Comparison of ENCODE assay signal across 17 mouse cellular contexts in the genomic region with DNA sequence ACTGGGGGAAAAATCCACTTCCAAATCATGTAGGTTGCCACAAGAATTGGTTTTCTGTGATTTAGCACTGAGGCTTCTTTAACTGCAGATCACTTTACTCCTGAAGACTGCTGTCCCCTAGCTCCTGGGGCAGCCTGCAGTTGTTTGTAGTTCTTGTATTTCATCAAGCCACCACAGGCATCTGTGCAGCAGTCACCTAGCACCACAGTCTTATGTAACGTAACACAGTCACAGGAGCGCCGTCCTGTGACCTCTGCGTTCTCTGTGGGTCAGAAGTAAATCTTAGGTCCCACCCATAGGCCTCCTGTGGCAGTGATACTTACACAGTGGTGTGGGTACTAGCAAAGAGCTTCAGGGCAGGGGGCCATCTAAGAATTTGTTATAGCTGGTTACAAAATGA. TPM values are rescaled to one million over a fixed set of nuclear protein-coding genes. Genes with fewer than 3 reads are reported as not detected.
DNase-seq lines count a peak whose midpoint lies in the region; ATAC-seq lines count a peak whose summit lies in the region.
"Had no signal": no experiment of that assay in that cellular context is flagged by ENCODE, and none has a peak within 500 bp of the region (broad histone marks: within the 10 kb centered on the region; RNA-seq: fewer than 3 reads in every experiment).

No protein-coding gene starts in this region.

- DNase-seq in heart, postnatal 14 days = no peak
- DNase-seq in limb, embryonic 10.5 days (ENCODE audit: low spot score) = no peak
- peak; percentile 94 for DNase-seq in skeletal muscle tissue, adult 2 months (ENCODE audit: low read depth, low spot score)
- no peak for DNase-seq in ovary, adult 18-20 months (ENCODE audit: low spot score)
- DNase-seq: cerebellum, adult 11 months; cerebellum, postnatal 36 days; kidney, adult 8-10 months; lung, postnatal 10 days; right cerebral cortex, postnatal 25 days; thymus, adult 2 months had no signal

- peaks cover 13 to 55% of the 10 kb centered on the region in 2 experiments for H3K4me1 ChIP-seq in heart, embryonic 14.5 days (ENCODE audit: control insufficient read depth in 2 of 2, insufficient read depth in 2 of 2, low read length in 2 of 2)
- H3K4me1 ChIP-seq in limb, embryonic 12.5 days (replicated peaks) = peaks cover 5% of the 10 kb centered on the region; the same call in 1 of the 2 replicates
- peaks cover 6% of the 10 kb centered on the region; the same call in 1 of the 2 replicates for H3K4me1 ChIP-seq in limb, embryonic 10.5 days
- H3K4me1 ChIP-seq: forebrain, embryonic 13.5 days; hindbrain, embryonic 15.5 days had no signal

- no peaks in the 10 kb centered on the region for H3K27me3 ChIP-seq in heart, embryonic 14.5 days (ENCODE audit: control insufficient read depth, insufficient read depth, low read length)
- H3K27me3 ChIP-seq in limb, embryonic 12.5 days = no peaks in the 10 kb centered on the region
- H3K27me3 ChIP-seq in limb, embryonic 10.5 days (ENCODE audit: low read depth, poor library complexity, severe bottlenecking) = no peaks in the 10 kb centered on the region
- H3K27me3 ChIP-seq: CH12.LX; forebrain, embryonic 13.5 days; hindbrain, embryonic 15.5 days; midbrain, embryonic 13.5 days had no signal

- peak overlapping the region; percentile 18; the same call in 1 of the 2 replicates for H3K9ac ChIP-seq in heart, embryonic 14.5 days (ENCODE audit: low read length)
- H3K9ac ChIP-seq in limb, embryonic 12.5 days (replicated peaks) = no peak overlapping the region
- H3K9ac ChIP-seq: forebrain, embryonic 13.5 days; hindbrain, embryonic 15.5 days; midbrain, embryonic 13.5 days had no signal

- H3K9me3 ChIP-seq in heart, embryonic 14.5 days (ENCODE audit: control insufficient read depth, low read length) = no peaks in the 10 kb centered on the region
- no peaks in the 10 kb centered on the region for H3K9me3 ChIP-seq in limb, embryonic 12.5 days
- H3K9me3 ChIP-seq in limb, embryonic 10.5 days (replicated peaks) = no peaks in the 10 kb centered on the region
- H3K9me3 ChIP-seq: forebrain, embryonic 13.5 days; hindbrain, embryonic 15.5 days; midbrain, embryonic 13.5 days had no signal

- intact Hi-C loops in heart, postnatal 14 days (cut with DNase I) = no loop called here

- H3K36me3 ChIP-seq in heart, embryonic 14.5 days (ENCODE audit: control insufficient read depth, insufficient read depth, low read length) = no peaks in the 10 kb centered on the region
- no peaks in the 10 kb centered on the region for H3K36me3 ChIP-seq in limb, embryonic 12.5 days
- H3K36me3 ChIP-seq in limb, embryonic 10.5 days = no peaks in the 10 kb centered on the region
- H3K36me3 ChIP-seq: hindbrain, embryonic 15.5 days; midbrain, embryonic 13.5 days had no signal

- H3K27ac ChIP-seq in heart, embryonic 14.5 days (replicated peaks in 1 of 2; ENCODE audit: control insufficient read depth in 1 of 2, insufficient read depth in 1 of 2, low read depth in 2 of 2, low read length in 2 of 2) = peak overlapping the region in 1 of 2 experiments; percentile 42; a peak in 1 of 4 replicates
- H3K27ac ChIP-seq in limb, embryonic 12.5 days = peak overlapping the region; percentile 29; the same call in 1 of the 2 replicates
- no peak overlapping the region for H3K27ac ChIP-seq in limb, embryonic 10.5 days
- H3K27ac ChIP-seq: forebrain, embryonic 13.5 days; hindbrain, embryonic 15.5 days; midbrain, embryonic 13.5 days had no signal

- no peak for ATAC-seq in heart, embryonic 14.5 days (ENCODE audit: insufficient number of reproducible peaks, insufficient read depth, low FRiP score, low read depth)
- no peak for ATAC-seq in limb, embryonic 12.5 days (ENCODE audit: insufficient number of reproducible peaks, insufficient read depth, low FRiP score, low TSS enrichment, low read depth)
- ATAC-seq in granulocyte monocyte progenitor cell, adult 5-6 weeks (replicated peaks; ENCODE audit: poor library complexity, severe bottlenecking) = peak; percentile 41
- ATAC-seq: forebrain, embryonic 13.5 days; midbrain, embryonic 13.5 days had no signal

- no peak overlapping the region for H3K4me2 ChIP-seq in heart, embryonic 14.5 days (ENCODE audit: low read length)
- no peak overlapping the region for H3K4me2 ChIP-seq in limb, embryonic 12.5 days
- H3K4me2 ChIP-seq: forebrain, embryonic 13.5 days; hindbrain, embryonic 15.5 days; midbrain, embryonic 13.5 days had no signal

- 42% methylated on average over 4 of the region's 4 CpGs for WGBS in heart, embryonic 14.5 days
- WGBS in limb, embryonic 12.5 days = 60% methylated on average over 4 of the region's 4 CpGs
- WGBS in limb, embryonic 10.5 days = 60% methylated on average over 4 of the region's 4 CpGs

- H3K4me3 ChIP-seq in heart, embryonic 14.5 days (ENCODE audit: control insufficient read depth in 1 of 2, insufficient read depth in 1 of 2, low read depth in 1 of 2, low read length in 2 of 2) = no peak overlapping the region
- no peak overlapping the region for H3K4me3 ChIP-seq in limb, embryonic 12.5 days (replicated peaks)
- no peak overlapping the region for H3K4me3 ChIP-seq in limb, embryonic 10.5 days
- H3K4me3 ChIP-seq: forebrain, embryonic 13.5 days; hindbrain, embryonic 15.5 days; midbrain, embryonic 13.5 days had no signal

RNA-seq across cellular contexts. Expression of gene Lrrfip2, which starts 10.4 kb away (rescaled TPM):
- 75.3 and 78.8 TPM in 2 replicates for polyA plus RNA-seq in heart, embryonic 14.5 days (2014; fragmentation: Nextera tagmentation; extraction: Ambion mirVana)
- 10 to 100 TPM; 85.8 to 86.9 TPM for total RNA-seq in heart, postnatal 14 days (2021)
- polyA plus RNA-seq in limb, embryonic 12.5 days (2016; fragmentation: Nextera tagmentation; extraction: Ambion mirVana) = 45.0 and 45.9 TPM in 2 replicates
- 38.2 and 39.7 TPM in 2 replicates for polyA plus RNA-seq in limb, embryonic 10.5 days (2016; fragmentation: Nextera tagmentation; extraction: Ambion mirVana)
- 34.0 and 37.9 TPM in 2 replicates for total RNA-seq in granulocyte monocyte progenitor cell, adult 5-6 weeks (2014; fragmentation: Nextera tagmentation)
- 75.1 and 86.0 TPM in 2 replicates for total RNA-seq in granulocyte monocyte progenitor cell, adult 5-6 weeks (2017)
